Mouse (Mus musculus): ENCODE results near the gene Tmem176b. TPM values are rescaled to one million over a fixed set of nuclear protein-coding genes. Genes with fewer than 3 reads are reported as not detected.

Gene Tmem176b
- polyA plus RNA-seq, 1 experiment from 2014 or later: 224 TPM

GRCm38 (mm10) chr6:48863488-48863887, 22.2 kb upstream of the Tmem176b start:
- Histone ChIP-seq H3K9ac (no peak overlapping the region), H3K27ac (replicated peaks) (no peak overlapping the region), H3K9me3 (replicated peaks) (no peaks in the 10 kb centered on the region), H3K4me2 (replicated peaks) (no peak overlapping the region), H3K36me3 (no peaks in the 10 kb centered on the region), H3K4me3 (replicated peaks) (no peak overlapping the region), H3K27me3 (no peaks in the 10 kb centered on the region), H3K4me1 (no peaks in the 10 kb centered on the region)
- 81% methylated on average over 7 of the region's 7 CpGs for WGBS
- no peak for ATAC-seq (ENCODE audit: insufficient number of reproducible peaks, low FRiP score, low TSS enrichment, low read depth)

GRCm38 (mm10) chr6:48862816-48863215, 21.5 kb upstream of the Tmem176b start:
- H3K4me2 ChIP-seq (replicated peaks): no peak overlapping the region
- no peak overlapping the region for H3K4me3 ChIP-seq (replicated peaks)
- no peak overlapping the region for H3K9ac ChIP-seq
- H3K27me3 ChIP-seq: no peaks in the 10 kb centered on the region
- H3K36me3 ChIP-seq: no peaks in the 10 kb centered on the region
- 76% methylated on average over 4 of the region's 4 CpGs for WGBS
- H3K9me3 ChIP-seq (replicated peaks): no peaks in the 10 kb centered on the region
- H3K27ac ChIP-seq (replicated peaks): no peak overlapping the region
- ATAC-seq (ENCODE audit: insufficient number of reproducible peaks, low FRiP score, low TSS enrichment, low read depth): no peak
- H3K4me1 ChIP-seq: no peaks in the 10 kb centered on the region

- WGBS: 67% methylated on average over 12 of the region's 12 CpGs
- no peak overlapping the region for H3K9ac ChIP-seq
- no peaks in the 10 kb centered on the region for H3K27me3 ChIP-seq
- ATAC-seq (ENCODE audit: insufficient number of reproducible peaks, low FRiP score, low TSS enrichment, low read depth): no peak
- no peaks in the 10 kb centered on the region for H3K9me3 ChIP-seq (replicated peaks)
- no peak overlapping the region for H3K4me3 ChIP-seq (replicated peaks)
- no peak overlapping the region for H3K4me2 ChIP-seq (replicated peaks)
- H3K27ac ChIP-seq (replicated peaks): no peak overlapping the region
- no peaks in the 10 kb centered on the region for H3K36me3 ChIP-seq
- H3K4me1 ChIP-seq: peaks cover 6% of the 10 kb centered on the region; the same call in 1 of the 2 replicates
Measured at GRCm38 (mm10) chr6:48861616-48862280, 20.5 kb upstream of the Tmem176b start.

GRCm38 (mm10) chr6:48860851-48861250, 19.6 kb upstream of the Tmem176b start:
- Histone ChIP-seq H3K4me1 (peaks cover 6% of the 10 kb centered on the region; the same call in 1 of the 2 replicates), H3K9ac (no peak overlapping the region), H3K4me3 (replicated peaks) (no peak overlapping the region), H3K27me3 (no peaks in the 10 kb centered on the region), H3K9me3 (replicated peaks) (no peaks in the 10 kb centered on the region), H3K27ac (replicated peaks) (no peak overlapping the region), H3K36me3 (no peaks in the 10 kb centered on the region), H3K4me2 (replicated peaks) (no peak overlapping the region)
- ATAC-seq (ENCODE audit: insufficient number of reproducible peaks, low FRiP score, low TSS enrichment, low read depth): no peak
- WGBS: 69% methylated on average over 1 of the region's 1 CpGs

GRCm38 (mm10) chr6:48860130-48860815, 19.0 kb upstream of the Tmem176b start:
- Histone ChIP-seq H3K4me2 (replicated peaks) (peak overlapping the region; percentile 40), H3K27ac (replicated peaks) (no peak overlapping the region), H3K27me3 (no peaks in the 10 kb centered on the region), H3K36me3 (no peaks in the 10 kb centered on the region), H3K4me1 (peaks cover 6% of the 10 kb centered on the region; the same call in 1 of the 2 replicates), H3K9me3 (replicated peaks) (no peaks in the 10 kb centered on the region), H3K9ac (no peak overlapping the region), H3K4me3 (replicated peaks) (peak overlapping the region; percentile 29)
- WGBS: 12% methylated on average over 23 of the region's 23 CpGs
- ATAC-seq (ENCODE audit: insufficient number of reproducible peaks, low FRiP score, low TSS enrichment, low read depth): 0 out of 2 replicates have a peak, but pooled peaks have one; percentile 43

- Histone ChIP-seq H3K9me3 (replicated peaks) (no peaks in the 10 kb centered on the region), H3K27ac (replicated peaks) (no peak overlapping the region), H3K4me3 (replicated peaks) (no peak overlapping the region), H3K27me3 (no peaks in the 10 kb centered on the region), H3K4me2 (replicated peaks) (no peak overlapping the region), H3K4me1 (peaks cover 6% of the 10 kb centered on the region; the same call in 1 of the 2 replicates), H3K36me3 (no peaks in the 10 kb centered on the region), H3K9ac (no peak overlapping the region)
- 44% methylated on average over 8 of the region's 8 CpGs for WGBS
- ATAC-seq (ENCODE audit: insufficient number of reproducible peaks, low FRiP score, low TSS enrichment, low read depth): no peak
Measured at GRCm38 (mm10) chr6:48857613-48858302, 16.5 kb upstream of the Tmem176b start.

- no peaks in the 10 kb centered on the region for H3K36me3 ChIP-seq
- WGBS: 96% methylated on average over 2 of the region's 2 CpGs
- H3K4me3 ChIP-seq (replicated peaks): no peak overlapping the region
- no peak overlapping the region for H3K9ac ChIP-seq
- H3K27me3 ChIP-seq: no peaks in the 10 kb centered on the region
- H3K4me1 ChIP-seq: peaks cover 6% of the 10 kb centered on the region; the same call in 1 of the 2 replicates
- H3K4me2 ChIP-seq (replicated peaks): no peak overlapping the region
- no peaks in the 10 kb centered on the region for H3K9me3 ChIP-seq (replicated peaks)
- H3K27ac ChIP-seq (replicated peaks): no peak overlapping the region
- ATAC-seq (ENCODE audit: insufficient number of reproducible peaks, low FRiP score, low TSS enrichment, low read depth): no peak
Measured at GRCm38 (mm10) chr6:48854155-48854554, 12.9 kb upstream of the Tmem176b start.

GRCm38 (mm10) chr6:48851820-48852491, 10.7 kb upstream of the Tmem176b start:
- peak; percentile 57; the same call in 1 of the 2 replicates for ATAC-seq (ENCODE audit: insufficient number of reproducible peaks, low FRiP score, low TSS enrichment, low read depth)
- under 1% methylated on average over 28 of the region's 29 CpGs for WGBS
- no peaks in the 10 kb centered on the region for H3K4me1 ChIP-seq
- H3K27ac ChIP-seq (replicated peaks): peak overlapping the region; percentile 89
- H3K4me3 ChIP-seq (replicated peaks): peak overlapping the region; percentile 43
- H3K4me2 ChIP-seq (replicated peaks): peak overlapping the region; percentile 63
- H3K36me3 ChIP-seq: no peaks in the 10 kb centered on the region
- peak overlapping the region; percentile 51 for H3K9ac ChIP-seq
- no peaks in the 10 kb centered on the region for H3K9me3 ChIP-seq (replicated peaks)
- no peaks in the 10 kb centered on the region for H3K27me3 ChIP-seq

GRCm38 (mm10) chr6:48845086-48845485, 3.8 kb upstream of the Tmem176b start:
- no peak for ATAC-seq (ENCODE audit: insufficient number of reproducible peaks, low FRiP score, low TSS enrichment, low read depth)
- Histone ChIP-seq H3K4me1 (peaks cover 27% of the 10 kb centered on the region), H3K27me3 (no peaks in the 10 kb centered on the region), H3K4me2 (replicated peaks) (no peak overlapping the region), H3K9ac (no peak overlapping the region), H3K4me3 (replicated peaks) (no peak overlapping the region), H3K36me3 (peaks cover 18% of the 10 kb centered on the region; the same call in 1 of the 2 replicates), H3K9me3 (replicated peaks) (no peaks in the 10 kb centered on the region), H3K27ac (replicated peaks) (no peak overlapping the region)
- 72% methylated on average over 4 of the region's 4 CpGs for WGBS

GRCm38 (mm10) chr6:48842111-48842842, 981 bp upstream of the Tmem176b start:
- Histone ChIP-seq H3K36me3 (peaks cover 24% of the 10 kb centered on the region; the same call in 1 of the 2 replicates), H3K9me3 (replicated peaks) (no peaks in the 10 kb centered on the region), H3K27ac (replicated peaks) (no peak overlapping the region), H3K4me2 (replicated peaks) (peak overlapping the region; percentile 63), H3K9ac (0 out of 2 replicates have a peak overlapping the region, but pooled peaks have one; percentile 35), H3K27me3 (no peaks in the 10 kb centered on the region), H3K4me3 (replicated peaks) (peak overlapping the region; percentile 52), H3K4me1 (peaks cover 42% of the 10 kb centered on the region)
- 71% methylated on average over 11 of the region's 11 CpGs for WGBS
- ATAC-seq (ENCODE audit: insufficient number of reproducible peaks, low FRiP score, low TSS enrichment, low read depth): no peak
